Mouse (Mus musculus) C2C12 (cell line): Measurements from ENCODE around the gene Dnah14.

Source experiments
- CTCF ChIP-seq: IDR thresholded peaks from one replicate; pipeline ENCODE4 v1.5.1; 2011; ENCODE audit not compliant: control insufficient read depth, insufficient read depth, insufficient read length
- USF1 ChIP-seq: IDR thresholded peaks from one replicate; pipeline ENCODE4 v1.6.1; 2011; ENCODE audit warnings: low read depth, mild to moderate bottlenecking, control low read depth, moderate library complexity

DNA sequence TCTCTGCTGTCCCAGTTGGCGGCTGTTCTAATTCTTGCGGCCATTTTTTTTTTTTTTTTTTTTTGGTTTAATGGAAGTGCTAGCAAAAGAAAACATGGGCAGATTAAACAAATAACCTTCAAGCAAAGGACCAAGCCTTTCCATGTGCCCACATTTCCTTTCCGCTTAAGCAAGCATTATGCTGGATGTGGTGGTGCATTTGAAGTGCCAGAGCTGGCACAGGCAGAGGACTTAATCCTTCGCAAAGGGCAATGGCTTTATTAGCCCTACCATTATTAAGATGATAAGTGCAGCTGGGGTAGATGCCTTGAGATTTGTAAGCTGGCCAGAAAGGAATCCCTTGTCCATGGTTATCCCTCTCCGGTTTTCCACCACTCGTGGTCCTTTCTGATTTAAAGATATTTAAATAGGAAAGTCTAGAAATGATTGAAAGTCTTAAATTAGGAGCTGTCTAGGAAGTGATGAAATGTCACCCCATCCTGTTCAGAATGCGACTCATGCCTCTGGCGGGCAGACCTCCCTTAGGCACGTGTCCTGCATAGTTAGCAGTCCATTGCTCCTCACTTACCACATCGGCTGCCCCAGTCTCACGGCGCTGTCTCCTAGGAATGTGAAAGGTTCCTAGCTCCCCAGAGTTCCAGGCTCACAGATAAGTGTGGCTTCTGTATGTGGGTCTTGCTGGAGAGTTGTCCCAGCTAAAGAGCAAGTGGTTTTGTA, 61.8 kb downstream of the Dnah14 start:
- TF ChIP-seq USF1 (no peak), CTCF (no peak)
